ENCODE assay signal across 27 mouse cellular contexts in the genomic region with DNA sequence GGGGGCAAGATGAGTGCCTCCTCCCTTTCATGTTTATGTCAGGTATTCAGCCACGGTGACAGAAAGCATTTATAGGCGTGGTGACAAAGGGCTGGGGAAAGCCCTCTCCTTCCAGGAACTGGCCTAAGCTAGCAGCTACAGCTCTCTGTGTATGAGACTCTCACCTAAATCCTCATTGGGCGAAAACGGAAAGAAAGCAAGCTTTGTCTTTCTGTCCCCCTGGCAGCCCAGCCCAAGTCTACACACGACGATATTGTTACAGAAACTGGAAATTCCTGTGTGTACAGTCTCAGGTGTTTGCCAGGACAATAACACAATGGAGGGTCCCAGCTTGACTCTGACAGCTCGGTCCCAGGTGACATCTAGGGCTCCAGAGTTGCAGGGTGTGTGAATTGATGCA.
DNase-seq lines count a peak whose midpoint lies in the region; ATAC-seq lines count a peak whose summit lies in the region.
"Had no signal": no experiment of that assay in that cellular context is flagged by ENCODE, and none has a peak within 500 bp of the region (broad histone marks: within the 10 kb centered on the region; RNA-seq: fewer than 3 reads in every experiment).

No protein-coding gene starts in this region.

- no peaks in the 10 kb centered on the region for H3K27me3 ChIP-seq in kidney, embryonic 16.5 days (ENCODE audit: insufficient read depth, low read length)
- no peaks in the 10 kb centered on the region for H3K27me3 ChIP-seq in intestine, embryonic 14.5 days (replicated peaks; ENCODE audit: control insufficient read depth, insufficient read depth, low read length)
- H3K27me3 ChIP-seq in stomach, embryonic 16.5 days (ENCODE audit: control insufficient read depth, insufficient read depth, low read length), result no peaks in the 10 kb centered on the region
- H3K27me3 ChIP-seq: limb, embryonic 12.5 days; Patski had no signal

- no peak overlapping the region for H3K27ac ChIP-seq in kidney, embryonic 16.5 days (ENCODE audit: low read length)
- no peak overlapping the region for H3K27ac ChIP-seq in intestine, embryonic 14.5 days (ENCODE audit: low read depth)
- peak overlapping the region; percentile 81 for H3K27ac ChIP-seq in stomach, embryonic 16.5 days (ENCODE audit: low read length)
- H3K27ac ChIP-seq: forebrain, embryonic 10.5 days; heart, embryonic 10.5 days; limb, embryonic 12.5 days; macrophage had no signal

- no peak overlapping the region for H3K4me3 ChIP-seq in kidney, embryonic 16.5 days (ENCODE audit: low read length)
- H3K4me3 ChIP-seq in intestine, embryonic 14.5 days (ENCODE audit: low read depth, low read length), result no peak overlapping the region
- H3K4me3 ChIP-seq in stomach, embryonic 16.5 days (replicated peaks; ENCODE audit: low read length), result no peak overlapping the region
- H3K4me3 ChIP-seq: forebrain, embryonic 10.5 days; heart, embryonic 10.5 days; limb, embryonic 12.5 days had no signal

- ATAC-seq in kidney, embryonic 16.5 days (ENCODE audit: low FRiP score, low TSS enrichment), result 0 out of 2 replicates have a peak, but pooled peaks have one; percentile 24
- ATAC-seq in intestine, embryonic 14.5 days (replicated peaks; ENCODE audit: low FRiP score, low TSS enrichment, low read depth), result 0 out of 2 replicates have a peak, but pooled peaks have one; percentile 9
- peak; percentile 79 for ATAC-seq in stomach, embryonic 16.5 days (ENCODE audit: insufficient read depth, low FRiP score)
- ATAC-seq in monocyte, adult 5-6 weeks (replicated peaks; ENCODE audit: insufficient number of reproducible peaks, low FRiP score, low TSS enrichment, poor library complexity, severe bottlenecking), result no peak
- ATAC-seq: activated CD4-positive, CD25-positive, alpha-beta regulatory T cell, adult 4 months; CD4-positive, CD25-positive, alpha-beta regulatory T cell, adult 4 months; forebrain, embryonic 16.5 days; hindbrain, embryonic 16.5 days; liver, postnatal 0 days; midbrain, embryonic 16.5 days; Patski had no signal

- whole genome bisulfite sequencing in kidney, embryonic 16.5 days, result 63% methylated on average over 7 of the region's 7 CpGs
- 63% methylated on average over 7 of the region's 7 CpGs for WGBS in intestine, embryonic 14.5 days
- 53% methylated on average over 7 of the region's 7 CpGs for WGBS in stomach, embryonic 16.5 days

- no peaks in the 10 kb centered on the region for H3K4me1 ChIP-seq in kidney, embryonic 16.5 days (ENCODE audit: insufficient read depth, low read length)
- no peaks in the 10 kb centered on the region for H3K4me1 ChIP-seq in intestine, embryonic 14.5 days (replicated peaks; ENCODE audit: control insufficient read depth, insufficient read depth, low read length)
- peaks cover 9% of the 10 kb centered on the region for H3K4me1 ChIP-seq in stomach, embryonic 16.5 days (ENCODE audit: control insufficient read depth, insufficient read depth, low read length)
- H3K4me1 ChIP-seq: heart, embryonic 10.5 days had no signal

- no peak overlapping the region for H3K9ac ChIP-seq in kidney, embryonic 16.5 days (replicated peaks; ENCODE audit: low read length)
- H3K9ac ChIP-seq in intestine, embryonic 14.5 days (ENCODE audit: low read length), result no peak overlapping the region
- no peak overlapping the region for H3K9ac ChIP-seq in stomach, embryonic 16.5 days (ENCODE audit: low read length)
- H3K9ac ChIP-seq: limb, embryonic 12.5 days; liver, postnatal 0 days had no signal

- no peak overlapping the region for H3K4me2 ChIP-seq in kidney, embryonic 16.5 days (replicated peaks; ENCODE audit: low read depth, low read length)
- H3K4me2 ChIP-seq in intestine, embryonic 14.5 days (ENCODE audit: low read length), result no peak overlapping the region
- H3K4me2 ChIP-seq in stomach, embryonic 16.5 days (ENCODE audit: low read depth, low read length), result peak overlapping the region; percentile 13; the same call in 1 of the 2 replicates
- H3K4me2 ChIP-seq: limb, embryonic 12.5 days; liver, embryonic 11.5 days had no signal

- DNase-seq in kidney, postnatal 14 days, result no peak
- peak; percentile 30 for DNase-seq in ZHBTc4 (ENCODE audit: low read depth, low spot score)
- DNase-seq in intestine, embryonic 14.5 days (ENCODE audit: low spot score), result no peak
- no peak for DNase-seq in gastrocnemius, postnatal 25 days
- DNase-seq: adrenal gland, adult 8-10 months; cerebellum, adult 11-12 months; cerebellum, postnatal 10 days; heart, postnatal 4 days; kidney, adult 18-20 months; kidney, postnatal 10 days; liver, postnatal 0 days; right cerebral cortex, adult 18-20 months; right cerebral cortex, postnatal 4 days had no signal

- no peaks in the 10 kb centered on the region for H3K9me3 ChIP-seq in kidney, embryonic 16.5 days (ENCODE audit: low read length)
- no peaks in the 10 kb centered on the region for H3K9me3 ChIP-seq in intestine, embryonic 14.5 days (ENCODE audit: control insufficient read depth, low read length)
- no peaks in the 10 kb centered on the region for H3K9me3 ChIP-seq in stomach, embryonic 16.5 days (replicated peaks; ENCODE audit: control insufficient read depth, low read length)
- H3K9me3 ChIP-seq: forebrain, embryonic 10.5 days; heart, embryonic 10.5 days; limb, embryonic 12.5 days had no signal

- no peaks in the 10 kb centered on the region for H3K36me3 ChIP-seq in kidney, embryonic 16.5 days (ENCODE audit: insufficient read depth, low read length)
- no peaks in the 10 kb centered on the region for H3K36me3 ChIP-seq in intestine, embryonic 14.5 days (ENCODE audit: control insufficient read depth, insufficient read depth, low read length)
- no peaks in the 10 kb centered on the region for H3K36me3 ChIP-seq in stomach, embryonic 16.5 days (ENCODE audit: control insufficient read depth, insufficient read depth, low read length)
- H3K36me3 ChIP-seq: forebrain, embryonic 10.5 days; heart, embryonic 10.5 days; limb, embryonic 12.5 days had no signal
